Mouse (Mus musculus): ENCODE results near the gene Myl3. TPM values are rescaled to one million over a fixed set of nuclear protein-coding genes. Genes with fewer than 3 reads are reported as not detected.

The Myl3 gene
- polyA plus RNA-seq, 1 experiment from 2014 or later = not detected

GRCm38 (mm10) chr9:110750404-110751187 is 8.9 kb downstream of the Myl3 start:
- no peak overlapping the region for H3K9ac ChIP-seq (ENCODE audit: low read depth, low read length)
- H3K27me3 ChIP-seq (replicated peaks; ENCODE audit: control insufficient read depth, insufficient read depth, low read length) = peaks cover 1% of the 10 kb centered on the region; the same call in 1 of the 2 replicates
- no peaks in the 10 kb centered on the region for H3K9me3 ChIP-seq (ENCODE audit: control insufficient read depth)
- whole genome bisulfite sequencing = 34% methylated on average over 14 of the region's 14 CpGs
- no peaks in the 10 kb centered on the region for H3K4me1 ChIP-seq (replicated peaks; ENCODE audit: control insufficient read depth, insufficient read depth, low read length)
- TF ChIP-seq CTCF (IDR thresholded peaks at IDR 0.05; ENCODE audit: low read depth) = no peak
- H3K27ac ChIP-seq (ENCODE audit: low read depth, low read length) = no peak overlapping the region
- H3K4me2 ChIP-seq (replicated peaks; ENCODE audit: low read depth) = no peak overlapping the region
- no peak overlapping the region for H3K4me3 ChIP-seq (ENCODE audit: low read depth, low read length)
- H3K36me3 ChIP-seq (ENCODE audit: control insufficient read depth, insufficient read depth) = no peaks in the 10 kb centered on the region
- ATAC-seq = no peak

GRCm38 (mm10) chr9:110751412-110751811 is 9.8 kb downstream of the Myl3 start:
- no peak for TF ChIP-seq CTCF (IDR thresholded peaks at IDR 0.05; ENCODE audit: low read depth)
- no peak overlapping the region for H3K27ac ChIP-seq (ENCODE audit: low read depth, low read length)
- H3K36me3 ChIP-seq (ENCODE audit: control insufficient read depth, insufficient read depth) = no peaks in the 10 kb centered on the region
- ATAC-seq = no peak
- no peaks in the 10 kb centered on the region for H3K9me3 ChIP-seq (ENCODE audit: control insufficient read depth)
- H3K4me2 ChIP-seq (replicated peaks; ENCODE audit: low read depth) = no peak overlapping the region
- 70% methylated on average over 5 of the region's 5 CpGs for WGBS
- H3K4me3 ChIP-seq (ENCODE audit: low read depth, low read length) = no peak overlapping the region
- H3K9ac ChIP-seq (ENCODE audit: low read depth, low read length) = no peak overlapping the region
- no peaks in the 10 kb centered on the region; the same call in 1 of the 2 replicates for H3K27me3 ChIP-seq (replicated peaks; ENCODE audit: control insufficient read depth, insufficient read depth, low read length)
- H3K4me1 ChIP-seq (replicated peaks; ENCODE audit: control insufficient read depth, insufficient read depth, low read length) = no peaks in the 10 kb centered on the region

- Histone ChIP-seq H3K36me3 (ENCODE audit: control insufficient read depth, insufficient read depth) (no peaks in the 10 kb centered on the region), H3K4me1 (replicated peaks; ENCODE audit: control insufficient read depth, insufficient read depth, low read length) (no peaks in the 10 kb centered on the region), H3K27ac (ENCODE audit: low read depth, low read length) (no peak overlapping the region), H3K27me3 (replicated peaks; ENCODE audit: control insufficient read depth, insufficient read depth, low read length) (no peaks in the 10 kb centered on the region; the same call in 1 of the 2 replicates), H3K4me2 (replicated peaks; ENCODE audit: low read depth) (no peak overlapping the region), H3K9ac (ENCODE audit: low read depth, low read length) (no peak overlapping the region), H3K9me3 (ENCODE audit: control insufficient read depth) (no peaks in the 10 kb centered on the region), H3K4me3 (ENCODE audit: low read depth, low read length) (no peak overlapping the region)
- no peak for ATAC-seq
- WGBS = 75% methylated on average over 4 of the region's 4 CpGs
- no peak for TF ChIP-seq CTCF (IDR thresholded peaks at IDR 0.05; ENCODE audit: low read depth)
These were observed 11.3 kb downstream of the Myl3 start for GRCm38 (mm10) chr9:110752917-110753435.

GRCm38 (mm10) chr9:110753773-110754172 is 12.1 kb downstream of the Myl3 start:
- H3K36me3 ChIP-seq (ENCODE audit: control insufficient read depth, insufficient read depth) = no peaks in the 10 kb centered on the region
- H3K9me3 ChIP-seq (ENCODE audit: control insufficient read depth) = no peaks in the 10 kb centered on the region
- ATAC-seq = no peak
- 74% methylated on average over 4 of the region's 4 CpGs for WGBS
- H3K27me3 ChIP-seq (replicated peaks; ENCODE audit: control insufficient read depth, insufficient read depth, low read length) = no peaks in the 10 kb centered on the region; the same call in 1 of the 2 replicates
- no peaks in the 10 kb centered on the region for H3K4me1 ChIP-seq (replicated peaks; ENCODE audit: control insufficient read depth, insufficient read depth, low read length)
- no peak overlapping the region for H3K9ac ChIP-seq (ENCODE audit: low read depth, low read length)
- H3K4me2 ChIP-seq (replicated peaks; ENCODE audit: low read depth) = no peak overlapping the region
- no peak overlapping the region for H3K4me3 ChIP-seq (ENCODE audit: low read depth, low read length)
- no peak for TF ChIP-seq CTCF (IDR thresholded peaks at IDR 0.05; ENCODE audit: low read depth)
- H3K27ac ChIP-seq (ENCODE audit: low read depth, low read length) = no peak overlapping the region

- Histone ChIP-seq H3K9me3 (ENCODE audit: control insufficient read depth) (no peaks in the 10 kb centered on the region), H3K9ac (ENCODE audit: low read depth, low read length) (no peak overlapping the region), H3K27me3 (replicated peaks; ENCODE audit: control insufficient read depth, insufficient read depth, low read length) (no peaks in the 10 kb centered on the region; the same call in 1 of the 2 replicates), H3K4me1 (replicated peaks; ENCODE audit: control insufficient read depth, insufficient read depth, low read length) (no peaks in the 10 kb centered on the region), H3K4me3 (ENCODE audit: low read depth, low read length) (no peak overlapping the region), H3K36me3 (ENCODE audit: control insufficient read depth, insufficient read depth) (no peaks in the 10 kb centered on the region), H3K4me2 (replicated peaks; ENCODE audit: low read depth) (no peak overlapping the region), H3K27ac (ENCODE audit: low read depth, low read length) (no peak overlapping the region)
- ATAC-seq = no peak
- WGBS = 92% methylated on average over 5 of the region's 5 CpGs
- TF ChIP-seq CTCF (IDR thresholded peaks at IDR 0.05; ENCODE audit: low read depth) = no peak
These were observed 16.2 kb downstream of the Myl3 start for GRCm38 (mm10) chr9:110757816-110758215.

GRCm38 (mm10) chr9:110758605-110759004 is 16.9 kb downstream of the Myl3 start:
- no peak overlapping the region for H3K4me2 ChIP-seq (replicated peaks; ENCODE audit: low read depth)
- H3K9me3 ChIP-seq (ENCODE audit: control insufficient read depth) = no peaks in the 10 kb centered on the region
- no peaks in the 10 kb centered on the region for H3K36me3 ChIP-seq (ENCODE audit: control insufficient read depth, insufficient read depth)
- H3K27me3 ChIP-seq (replicated peaks; ENCODE audit: control insufficient read depth, insufficient read depth, low read length) = no peaks in the 10 kb centered on the region; the same call in 1 of the 2 replicates
- no peak overlapping the region for H3K9ac ChIP-seq (ENCODE audit: low read depth, low read length)
- ATAC-seq = no peak
- no peak for TF ChIP-seq CTCF (IDR thresholded peaks at IDR 0.05; ENCODE audit: low read depth)
- H3K27ac ChIP-seq (ENCODE audit: low read depth, low read length) = no peak overlapping the region
- WGBS = 70% methylated on average over 8 of the region's 8 CpGs
- H3K4me3 ChIP-seq (ENCODE audit: low read depth, low read length) = no peak overlapping the region
- no peaks in the 10 kb centered on the region for H3K4me1 ChIP-seq (replicated peaks; ENCODE audit: control insufficient read depth, insufficient read depth, low read length)
